Mouse (Mus musculus) kidney, postnatal 14 days (tissue): ENCODE measurements around the gene Mmp20.

ENCODE experiments used
- DNase-seq: peaks from one replicate; pipeline ENCODE4 v3.0.0; 2022; ENCODE audit warnings: mixed read lengths

Mmp20 gene

GRCm38 (mm10) chr9:7627931-7628330 is at the start of gene Mmp20:
TSS of gene Mmp20 (plus strand) at chr9:7628231.
- DNase-seq = no peak

- no peak for DNase-seq
Measured at GRCm38 (mm10) chr9:7590063-7590462, 38.0 kb upstream of the Mmp20 start.

- DNase-seq = no peak
Measured at GRCm38 (mm10) chr9:7593272-7593812, 34.7 kb upstream of the Mmp20 start.

- peak; percentile 92 for DNase-seq
Measured at GRCm38 (mm10) chr9:7594816-7595540, 33.1 kb upstream of the Mmp20 start.

GRCm38 (mm10) chr9:7602982-7603742 is 24.9 kb upstream of the Mmp20 start:
- DNase-seq = peak; percentile 71

GRCm38 (mm10) chr9:7604005-7604404 is 24.0 kb upstream of the Mmp20 start:
- no peak for DNase-seq

- no peak for DNase-seq
Measured at GRCm38 (mm10) chr9:7605638-7606037, 22.4 kb upstream of the Mmp20 start.

- DNase-seq = no peak
Measured at GRCm38 (mm10) chr9:7622582-7622981, 5.4 kb upstream of the Mmp20 start.

GRCm38 (mm10) chr9:7633936-7634335 is 5.9 kb downstream of the Mmp20 start:
- DNase-seq = no peak

GRCm38 (mm10) chr9:7647901-7648300 is 19.9 kb downstream of the Mmp20 start:
- no peak for DNase-seq

GRCm38 (mm10) chr9:7650397-7651180 is 22.6 kb downstream of the Mmp20 start:
- DNase-seq = peak; percentile 54

GRCm38 (mm10) chr9:7652351-7653085 is 24.5 kb downstream of the Mmp20 start:
- DNase-seq = no peak

GRCm38 (mm10) chr9:7657946-7658345 is 29.9 kb downstream of the Mmp20 start:
- DNase-seq = no peak

- DNase-seq = no peak
Measured at GRCm38 (mm10) chr9:7659469-7660020, 31.5 kb downstream of the Mmp20 start.

GRCm38 (mm10) chr9:7661371-7661770 is 33.3 kb downstream of the Mmp20 start:
- DNase-seq = peak; percentile 14

GRCm38 (mm10) chr9:7669674-7670073 is 41.6 kb downstream of the Mmp20 start:
- no peak for DNase-seq

- DNase-seq = no peak
Measured at GRCm38 (mm10) chr9:7672985-7673384, 45.0 kb downstream of the Mmp20 start.

GRCm38 (mm10) chr9:7678154-7678837 is 50.3 kb downstream of the Mmp20 start:
- no peak for DNase-seq

GRCm38 (mm10) chr9:7682081-7682618 is 54.1 kb downstream of the Mmp20 start:
- peak; percentile 27 for DNase-seq

GRCm38 (mm10) chr9:7686024-7686423 is 58.0 kb downstream of the Mmp20 start:
- DNase-seq = no peak

GRCm38 (mm10) chr9:7689799-7690198 is 61.8 kb downstream of the Mmp20 start:
- DNase-seq = no peak
